Mouse (Mus musculus): ENCODE results near the gene Cadm1.
A peak's percentile ranks its signal among the peaks of the same experiment; 100 is the strongest.

DNA sequence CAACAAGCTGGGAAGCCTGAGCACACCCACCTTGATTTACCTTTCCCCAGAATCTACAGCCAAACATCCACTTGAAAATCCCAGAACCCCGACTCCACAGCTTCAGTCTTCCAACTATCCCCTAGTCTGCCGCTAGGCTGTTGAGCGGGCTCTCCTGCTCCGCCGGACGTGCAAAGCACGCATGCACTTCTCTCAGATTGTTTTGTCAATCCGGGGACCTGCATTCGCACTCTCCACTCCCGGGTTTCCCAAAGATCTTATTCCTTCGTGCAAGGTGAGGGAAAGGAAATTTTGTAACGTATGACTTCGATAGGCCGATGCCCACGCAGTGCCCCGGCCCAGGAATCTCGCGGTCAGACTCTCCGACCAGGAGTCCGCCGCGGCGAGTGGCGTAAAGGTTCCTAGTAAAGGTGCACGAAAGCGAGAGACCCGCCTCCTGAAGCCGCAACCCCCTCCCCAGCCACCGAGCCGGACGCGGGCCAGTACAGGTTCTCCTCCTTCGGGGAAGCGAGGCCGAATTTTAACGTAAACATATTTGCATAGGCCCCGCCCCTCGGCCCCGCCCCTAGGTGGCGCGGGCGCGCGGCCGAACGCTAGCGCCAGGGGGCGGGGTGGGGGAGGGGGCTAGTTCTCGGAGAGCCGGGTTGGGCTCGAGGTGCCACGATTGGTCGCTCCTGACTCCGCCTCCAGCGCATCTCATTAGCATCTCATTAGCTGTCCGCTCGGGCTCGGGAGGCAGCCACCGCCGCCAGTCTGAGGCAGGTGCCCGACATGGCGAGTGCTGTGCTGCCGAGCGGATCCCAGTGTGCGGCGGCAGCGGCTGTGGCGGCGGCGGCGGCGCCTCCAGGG lies at the start of gene Cadm1:
- TF ChIP-seq CTCF (IDR thresholded peaks at IDR 0.05; ENCODE audit: control insufficient read depth, insufficient read depth, insufficient replicate concordance, low read depth, low read length) (peak; percentile 23), POLR2A (IDR thresholded peaks at IDR 0.05; ENCODE audit: control insufficient read depth, low read depth, low read length) (peak; percentile 96)

Measured in testis, adult 2 months (tissue).